Mouse (Mus musculus): ENCODE measurements around the gene Nsun7.

The Nsun7 gene

GRCm38 (mm10) chr5:66279650-66280049 is 20.0 kb downstream of the Nsun7 start:
- DNase-seq (ENCODE audit: low read depth, low spot score): no peak

DNA sequence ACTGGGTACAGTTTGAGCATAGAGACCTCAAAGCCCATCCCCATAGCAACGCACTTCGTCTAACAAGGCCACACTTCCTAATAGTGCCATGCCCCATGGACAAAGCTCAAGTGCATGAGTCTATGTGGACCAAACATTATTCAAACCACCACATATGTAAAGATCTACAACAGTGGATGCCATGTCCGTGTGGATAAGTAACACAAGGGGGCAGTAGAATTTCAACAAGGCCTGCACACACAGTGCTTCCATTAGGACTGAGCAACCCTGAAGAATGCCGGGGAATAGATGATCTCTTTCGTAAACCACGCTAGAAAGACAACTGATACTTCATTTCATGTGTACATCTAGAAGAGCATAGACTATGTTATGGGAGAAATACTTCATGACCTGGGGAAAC is 21.0 kb downstream of the Nsun7 start:
- DNase-seq (ENCODE audit: low read depth, low spot score): no peak

DNA sequence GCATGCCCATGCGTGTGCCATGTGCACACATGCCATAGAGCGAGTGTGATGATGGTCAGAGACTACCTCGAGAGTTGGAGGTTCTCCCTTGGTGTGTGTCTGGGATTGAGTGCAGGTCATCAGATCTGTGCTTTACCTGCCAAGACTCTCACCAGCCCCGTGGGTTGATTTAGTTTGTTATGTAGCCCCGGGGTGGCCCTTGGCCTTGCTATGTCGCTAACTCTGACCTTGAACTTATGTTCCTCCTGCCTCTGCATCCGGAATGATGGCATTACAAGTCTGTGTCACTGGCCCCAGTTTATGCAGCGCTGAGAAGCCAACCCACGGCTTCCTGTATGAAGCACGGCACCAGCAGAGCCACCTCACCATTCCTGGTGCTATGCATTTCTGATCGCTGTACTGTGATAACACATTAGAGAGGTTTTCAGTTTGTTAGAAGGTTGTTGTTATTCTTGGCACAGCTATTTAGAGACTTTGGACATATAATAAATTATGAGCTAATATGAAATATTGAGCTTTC is 34.5 kb downstream of the Nsun7 start:
- no peak for DNase-seq (ENCODE audit: low read depth, low spot score)

- no peak for DNase-seq (ENCODE audit: low read depth, low spot score)
Measured at GRCm38 (mm10) chr5:66294952-66295351, 35.3 kb downstream of the Nsun7 start.

DNA sequence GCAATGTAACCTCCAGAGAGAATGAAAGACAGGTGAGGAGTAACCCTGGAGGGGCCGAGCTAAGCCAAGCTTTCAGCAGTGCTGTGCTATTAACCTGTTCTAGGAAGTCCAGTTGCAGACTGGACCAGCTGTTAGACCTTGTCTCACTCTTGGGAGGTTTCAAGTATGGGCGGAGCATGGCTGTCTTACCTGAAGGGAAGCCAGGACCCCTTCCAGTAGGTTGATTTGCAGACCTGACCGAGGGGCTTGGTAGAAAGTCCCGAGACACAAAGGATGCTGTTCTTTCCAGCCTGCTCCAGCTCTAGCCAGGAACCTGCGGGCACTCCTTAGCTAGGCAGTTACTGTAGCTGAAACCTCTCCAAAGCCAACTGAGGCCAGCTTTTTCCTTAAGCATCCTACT is 36.4 kb downstream of the Nsun7 start:
- DNase-seq (ENCODE audit: low read depth, low spot score): no peak

GRCm38 (mm10) chr5:66298856-66299255 is 39.2 kb downstream of the Nsun7 start:
- no peak for DNase-seq (ENCODE audit: low read depth, low spot score)

GRCm38 (mm10) chr5:66300576-66300975 is 40.9 kb downstream of the Nsun7 start:
- no peak for DNase-seq (ENCODE audit: low read depth, low spot score)

GRCm38 (mm10) chr5:66302085-66302815 is 42.6 kb downstream of the Nsun7 start:
- DNase-seq (ENCODE audit: low read depth, low spot score): no peak

- DNase-seq (ENCODE audit: low read depth, low spot score): no peak
Measured at GRCm38 (mm10) chr5:66302873-66303272, 43.2 kb downstream of the Nsun7 start.

DNA sequence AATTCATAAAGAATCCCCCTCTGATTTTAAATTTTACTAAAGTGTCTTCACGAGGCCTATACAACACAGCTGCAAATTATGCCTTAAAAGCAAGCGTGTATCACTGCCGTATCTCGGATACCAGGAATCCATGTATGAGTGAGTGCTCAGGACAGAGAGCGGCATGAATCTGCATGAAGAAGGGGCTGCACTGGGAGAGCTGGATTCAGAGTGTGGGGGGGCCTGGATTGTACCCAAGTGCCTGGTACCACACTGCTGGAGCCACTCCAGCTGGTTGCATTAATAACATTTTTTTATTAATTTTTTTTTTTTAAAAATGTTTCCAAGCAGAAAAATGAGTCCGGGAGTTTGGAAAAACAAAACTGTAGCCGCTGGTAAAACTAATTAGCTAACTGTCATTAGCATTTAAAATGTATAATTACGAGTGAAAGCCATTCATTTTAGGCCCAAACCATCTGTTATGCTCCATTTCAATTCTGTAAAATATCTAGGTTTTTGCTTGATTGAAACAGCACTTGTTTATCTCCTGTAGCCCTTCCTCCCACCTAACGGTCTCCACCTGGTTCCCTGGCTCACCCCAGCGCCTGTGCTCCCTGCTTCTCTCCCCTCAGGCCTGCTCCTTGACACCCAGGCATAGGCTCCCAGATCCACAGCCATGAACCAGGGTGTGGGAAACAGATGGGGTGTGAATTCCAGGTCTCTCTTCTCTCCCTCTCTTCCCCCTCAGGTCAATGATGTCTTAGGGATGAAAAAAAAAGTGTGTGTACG is 44.8 kb downstream of the Nsun7 start:
- DNase-seq (ENCODE audit: low read depth, low spot score): no peak

DNA sequence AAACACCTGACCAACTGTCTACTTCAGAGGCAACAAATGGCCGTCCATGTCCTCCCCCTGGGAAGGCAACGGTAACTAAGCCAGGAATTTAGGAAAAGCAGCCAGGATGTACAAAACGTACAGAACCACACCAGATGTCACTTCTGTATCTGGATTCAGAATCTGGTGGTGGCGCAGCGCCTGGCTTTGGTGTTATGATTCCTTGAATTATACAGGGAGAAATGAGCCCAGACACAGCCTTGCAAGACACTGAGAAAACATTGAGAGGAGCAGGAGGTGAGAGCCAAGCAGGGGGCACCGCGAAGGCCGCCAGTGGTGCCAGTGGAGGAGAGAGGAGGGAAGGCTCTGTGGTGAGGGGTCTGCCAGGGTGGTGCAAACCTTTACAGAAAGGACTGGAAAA is 45.8 kb downstream of the Nsun7 start:
- DNase-seq (ENCODE audit: low read depth, low spot score): no peak

GRCm38 (mm10) chr5:66310328-66310727 is 50.6 kb downstream of the Nsun7 start:
- no peak for DNase-seq (ENCODE audit: low read depth, low spot score)

DNA sequence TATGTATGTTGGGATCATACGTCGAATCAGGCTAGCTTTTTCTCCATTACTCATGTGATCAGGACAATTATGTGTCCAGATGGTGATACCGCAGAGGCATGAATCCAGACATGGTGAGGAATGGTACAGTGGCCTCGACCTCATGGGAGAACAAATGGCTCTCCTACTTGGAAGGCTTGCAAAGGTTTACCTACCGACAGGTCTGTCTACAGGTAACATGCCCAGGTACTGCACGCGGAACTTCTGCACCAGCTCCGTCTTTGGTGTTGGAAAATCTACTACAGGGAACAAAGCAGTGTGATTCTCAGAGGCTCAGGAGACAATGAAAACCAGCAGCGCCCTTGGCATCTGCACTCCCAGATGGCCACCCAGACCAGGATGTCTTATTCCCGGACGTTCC is 51.1 kb downstream of the Nsun7 start:
- no peak for DNase-seq (ENCODE audit: low read depth, low spot score)

GRCm38 (mm10) chr5:66315791-66316190 is 56.1 kb downstream of the Nsun7 start:
- DNase-seq (ENCODE audit: low read depth, low spot score): no peak

- DNase-seq (ENCODE audit: low read depth, low spot score): no peak
Measured at GRCm38 (mm10) chr5:66319341-66319740, 59.6 kb downstream of the Nsun7 start.

DNA sequence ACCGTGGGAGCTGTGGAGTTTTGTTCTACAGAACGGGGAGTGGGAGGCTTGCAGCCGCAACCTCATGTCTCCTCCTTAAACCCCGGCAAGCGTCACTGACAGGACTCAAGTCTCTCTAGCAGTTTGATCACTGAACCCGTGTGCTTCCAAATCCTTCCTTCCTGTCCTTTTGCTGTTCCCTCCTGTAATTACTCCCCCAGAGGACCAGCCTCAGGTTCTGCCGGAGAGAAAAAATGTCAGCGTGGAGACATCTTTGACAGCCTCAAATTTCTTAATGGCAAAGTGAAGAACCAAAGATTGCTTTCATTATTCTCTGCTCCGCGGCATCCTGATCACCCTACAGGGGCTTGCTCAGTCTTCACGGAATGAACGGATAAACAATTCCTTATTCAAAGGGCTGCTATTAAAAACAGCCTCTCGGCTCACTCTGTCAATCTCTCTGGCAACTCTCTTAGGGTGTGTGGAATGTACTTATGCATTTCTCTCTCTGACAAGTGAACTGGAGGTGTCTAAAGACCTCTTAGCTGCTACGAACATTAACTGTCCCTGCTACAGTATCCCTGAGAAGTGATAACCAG is 60.2 kb downstream of the Nsun7 start:
- DNase-seq (ENCODE audit: low read depth, low spot score): no peak

DNA sequence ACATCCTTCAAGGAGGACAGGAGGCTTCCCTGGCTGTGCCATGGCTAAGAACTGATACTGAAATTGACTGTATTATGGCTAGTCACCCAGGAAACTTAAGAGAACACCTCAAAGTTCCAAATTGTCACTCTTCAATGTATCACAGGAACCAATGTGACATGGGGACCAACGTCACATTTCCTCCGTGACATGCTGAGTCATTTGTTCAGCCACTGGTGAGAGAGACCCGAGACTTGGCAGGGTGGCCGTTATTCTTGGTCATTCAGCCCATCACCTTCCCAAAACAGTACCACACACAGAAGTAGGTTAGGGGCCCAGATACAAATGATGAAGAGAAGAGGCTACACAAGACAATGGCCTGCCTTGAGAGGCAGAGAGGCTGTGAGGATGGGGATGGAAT is 63.4 kb downstream of the Nsun7 start:
- no peak for DNase-seq (ENCODE audit: low read depth, low spot score)

GRCm38 (mm10) chr5:66323603-66324002 is 63.9 kb downstream of the Nsun7 start:
- no peak for DNase-seq (ENCODE audit: low read depth, low spot score)

DNA sequence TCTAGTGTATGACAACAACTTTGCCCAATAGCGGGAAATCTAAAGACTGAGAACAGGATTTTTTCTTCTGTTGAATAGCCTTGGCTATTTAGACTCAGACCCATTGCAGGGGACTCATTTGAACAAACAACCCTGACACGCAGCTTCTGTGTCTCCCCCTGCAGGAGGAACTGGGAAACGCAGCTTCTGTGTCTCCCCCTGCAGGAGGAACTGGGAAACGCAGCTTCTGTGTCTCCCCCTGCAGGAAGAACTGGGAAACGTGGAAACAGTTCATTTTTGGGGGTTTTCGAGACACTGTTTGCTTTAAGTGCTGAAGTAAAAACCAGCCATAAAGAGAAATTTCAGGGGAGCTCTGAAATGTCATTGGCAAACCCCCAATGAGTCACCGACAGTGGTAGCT is 66.7 kb downstream of the Nsun7 start:
- DNase-seq (ENCODE audit: low read depth, low spot score): no peak

- DNase-seq (ENCODE audit: low read depth, low spot score): no peak
Measured at GRCm38 (mm10) chr5:66327949-66328726, 68.4 kb downstream of the Nsun7 start.

GRCm38 (mm10) chr5:66328766-66329165 is 69.1 kb downstream of the Nsun7 start:
- no peak for DNase-seq (ENCODE audit: low read depth, low spot score)

DNA sequence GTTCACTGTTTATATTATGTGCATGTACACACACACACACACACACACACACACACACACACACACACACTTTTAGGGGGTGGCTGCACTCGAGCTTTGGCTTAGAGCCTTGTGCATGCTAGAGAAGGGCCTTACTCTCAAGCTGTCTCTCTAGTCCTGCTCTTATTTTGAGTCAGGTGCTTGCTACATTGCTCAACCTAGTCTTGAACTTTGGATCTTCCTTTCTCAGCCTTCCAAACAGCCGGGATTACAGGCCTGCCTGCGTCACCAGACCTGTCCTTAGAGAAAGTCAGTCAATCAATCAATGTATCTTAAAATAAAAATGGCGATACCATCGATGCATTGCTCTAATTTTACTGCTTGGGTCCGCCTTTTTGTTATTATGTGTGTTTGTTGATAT is 71.1 kb downstream of the Nsun7 start:
- no peak for DNase-seq (ENCODE audit: low read depth, low spot score)

Measured in retina, postnatal 7 days (tissue).